Mouse (Mus musculus): ENCODE results near the gene Gm11549. TPM values are rescaled to one million over a fixed set of nuclear protein-coding genes. Genes with fewer than 3 reads are reported as not detected.

Gm11549 gene
- total and polyA plus RNA-seq, 3 experiments, result not detected

DNA sequence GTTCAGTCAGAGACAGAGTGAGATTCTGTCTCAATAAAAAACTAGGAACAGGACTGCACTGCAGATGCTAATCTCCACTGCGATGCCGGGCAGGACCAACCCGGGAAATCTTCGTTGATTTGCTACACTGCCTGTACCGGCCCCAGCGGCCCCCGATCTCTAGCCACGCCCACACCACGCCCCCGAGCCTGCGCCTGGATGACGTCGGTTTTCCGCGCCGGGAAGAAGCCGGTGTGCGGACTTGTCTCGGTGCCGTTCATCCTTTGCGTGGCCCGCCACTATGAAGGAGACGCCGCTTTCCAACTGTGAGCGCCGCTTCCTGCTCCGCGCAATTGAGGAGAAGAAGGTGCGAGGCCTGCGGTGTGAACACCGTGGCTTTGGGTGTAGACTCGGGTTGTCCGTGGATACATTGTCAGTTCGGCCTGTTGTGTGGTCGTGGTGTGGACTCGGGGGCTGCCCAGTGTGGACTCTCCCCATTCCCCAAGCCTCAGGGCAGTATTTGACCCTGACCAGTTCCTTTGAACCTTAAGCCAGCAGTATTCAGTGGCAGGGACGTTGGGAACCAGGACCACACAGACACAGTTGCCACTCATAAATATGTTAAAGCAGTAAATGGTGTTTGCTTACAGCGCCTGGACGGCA is 30.9 kb upstream of the Gm11549 start, which contains the start of gene Exosc9:
Gene Exosc9, plus strand, starts transcription at position 201 of the 642 bp plus-strand sequence.
- Histone ChIP-seq H3K36me3 (replicated peaks in 1 of 2; ENCODE audit: control insufficient read depth in 1 of 2, insufficient read depth in 1 of 2, low read length in 1 of 2) (peaks cover 27 to 39% of the 10 kb centered on the region in 2 experiments), H3K4me1 (ENCODE audit: control insufficient read depth in 1 of 2, insufficient read depth in 2 of 2) (peaks cover 2 to 16% of the 10 kb centered on the region in 2 experiments; a peak in 2 of 4 replicates), H3K79me2 (replicated peaks; ENCODE audit: control insufficient read depth, extremely low read depth, insufficient read depth, poor library complexity, severe bottlenecking) (peaks cover 11% of the 10 kb centered on the region), H3K27me3 (replicated peaks) (no peaks in the 10 kb centered on the region), H3K9ac (ENCODE audit: insufficient read depth, low read depth) (peak within 1 kb of the TSS; percentile 88), H3K4me3 (replicated peaks in 1 of 3; ENCODE audit: low read depth in 2 of 3, low read length in 2 of 3, poor library complexity in 1 of 3) (peak within 1 kb of the TSS; percentile 81 to 98 (median 81)), H3K4me2 (ENCODE audit: insufficient read depth, low read depth, poor library complexity, severe bottlenecking) (peak within 1 kb of the TSS; percentile 71), H3K9me3 (replicated peaks; ENCODE audit: low read length) (no peaks in the 10 kb centered on the region), H3K27ac (ENCODE audit: insufficient read depth, low read depth) (no peak within 1 kb of the TSS)
- DNase-seq (ENCODE audit: extremely low read depth), result peak; percentile 83
- peak; percentile 66; the same call in 1 of the 2 replicates for TF ChIP-seq KAT2A (IDR thresholded peaks at IDR 0.05; ENCODE audit: insufficient replicate concordance, low read length)
- no peak for TF ChIP-seq POLR2AphosphoS2 (IDR thresholded peaks at IDR 0.05; ENCODE audit: low read depth, low read length)
- TF ChIP-seq ZKSCAN1 (IDR thresholded peaks at IDR 0.05; ENCODE audit: borderline replicate concordance, low read depth, low read length), result no peak
- TF ChIP-seq MAX (IDR thresholded peaks at IDR 0.05; ENCODE audit: low read length), result peak; percentile 72
- no peak for TF ChIP-seq ZNF384 (IDR thresholded peaks at IDR 0.05; ENCODE audit: low read depth, low read length)
- peak; percentile 71; the same call in 1 of the 2 replicates for TF ChIP-seq IRF4 (IDR thresholded peaks at IDR 0.05; ENCODE audit: low read depth, low read length)
- peak; percentile 90 for TF ChIP-seq ELF1 (IDR thresholded peaks at IDR 0.05; ENCODE audit: low read depth, low read length)
- peak; percentile 39; the same call in 1 of the 2 replicates for TF ChIP-seq TBP (conservative IDR thresholded peaks at IDR 0.05; ENCODE audit: low read depth, low read length)
- no peak for TF ChIP-seq RAD21 (IDR thresholded peaks at IDR 0.05; ENCODE audit: low read depth, low read length)
- TF ChIP-seq CHD1 (IDR thresholded peaks at IDR 0.05; ENCODE audit: low read depth, low read length), result no peak
- TF ChIP-seq MYC (IDR thresholded peaks at IDR 0.05; ENCODE audit: low read depth, low read length), result no peak; the same call in 1 of the 2 replicates
- TF ChIP-seq MXI1 (IDR thresholded peaks at IDR 0.05; ENCODE audit: low read depth, low read length), result peak; percentile 93
- TF ChIP-seq MEF2A (IDR thresholded peaks at IDR 0.05; ENCODE audit: borderline replicate concordance, low read depth, low read length), result peak; percentile 54; the same call in 1 of the 2 replicates
- TF ChIP-seq ZMIZ1 (IDR thresholded peaks at IDR 0.05; ENCODE audit: low read depth, low read length), result peak; percentile 58; the same call in 1 of the 2 replicates
- TF ChIP-seq POLR2A (IDR thresholded peaks at IDR 0.05; ENCODE audit: low read depth, low read length), result peak; percentile 86
- 0 out of 2 replicates have a peak, but pooled peaks have one; percentile 26 for TF ChIP-seq MAZ (IDR thresholded peaks at IDR 0.05; ENCODE audit: low read depth, low read length)
- TF ChIP-seq TCF12 (IDR thresholded peaks at IDR 0.05; ENCODE audit: low read depth, low read length), result peak; percentile 55
- TF ChIP-seq NRF1 (IDR thresholded peaks at IDR 0.05; ENCODE audit: low read depth, low read length), result peak; percentile 71
- TF ChIP-seq BHLHE40 (IDR thresholded peaks at IDR 0.05; ENCODE audit: low read depth, low read length), result no peak
- peak; percentile 86 for TF ChIP-seq HCFC1 (IDR thresholded peaks at IDR 0.05; ENCODE audit: low read depth, low read length)
- TF ChIP-seq CTCF (conservative IDR thresholded peaks at IDR 0.05 in 1 of 2, IDR thresholded peaks at IDR 0.05 in 1 of 2; ENCODE audit: low read depth in 2 of 2, low read length in 2 of 2), result no peak
- peak; percentile 29; the same call in 1 of the 2 replicates for TF ChIP-seq GABPA (IDR thresholded peaks at IDR 0.05; ENCODE audit: insufficient replicate concordance, low read depth, low read length)
- peak; percentile 91 for TF ChIP-seq SIN3A (IDR thresholded peaks at IDR 0.05; ENCODE audit: low read length)
- peak; percentile 75; the same call in 1 of the 2 replicates for TF ChIP-seq NELFE (IDR thresholded peaks at IDR 0.05; ENCODE audit: low read depth, low read length)
- no peak for TF ChIP-seq RCOR1 (conservative IDR thresholded peaks at IDR 0.05; ENCODE audit: low read depth, low read length)
- dilution Hi-C loops (cut with MboI; ENCODE audit: extremely low pct_ligation_motif_present, extremely low pct_unique_long_range_greater_than_20kb, low sequenced_read_pairs), result no loop called here
- in situ Hi-C loops (cut with MboI; ENCODE audit: low pct_ligation_motif_present, low pct_unique_long_range_greater_than_20kb, low sequenced_read_pairs), result no loop called here

Measured in CH12.LX (cell line).